Mouse (Mus musculus) G1E (cell line): ENCODE results near the gene Mthfd1. TPM values are rescaled to one million over a fixed set of nuclear protein-coding genes. Genes with fewer than 3 reads are reported as not detected.

Source experiments
- ATAC-seq: 2 replicates; pipeline ENCODE4 v1.8.0; 2016; ENCODE audit warnings: mild to moderate bottlenecking; ENCODE audit not compliant: insufficient number of reproducible peaks, poor library complexity, low FRiP score, severe bottlenecking; ENCODE audit errors: extremely low read depth
- DNase-seq: peaks from one replicate; pipeline ENCODE4 v3.0.0; 2012; ENCODE audit warnings: low spot score
- H3K27me3 ChIP-seq: 2 replicates; pipeline ENCODE4 v1.6.1; 2012; ENCODE audit warnings: mild to moderate bottlenecking, low read length, inconsistent platforms; ENCODE audit not compliant: insufficient read depth
- H3K36me3 ChIP-seq: replicated peaks from 2 replicates; pipeline ENCODE3; 2012; ENCODE audit warnings: mild to moderate bottlenecking, inconsistent platforms
- H3K4me1 ChIP-seq: 2 replicates; pipeline ENCODE4 v1.6.1; 2012; ENCODE audit warnings: low read depth, low read length, inconsistent platforms, mixed read lengths; ENCODE audit not compliant: insufficient read depth
- H3K4me3 ChIP-seq: 2 replicates; pipeline ENCODE4 v1.5.1; 2012; ENCODE audit warnings: low read depth, mild to moderate bottlenecking, inconsistent platforms, low read length, moderate library complexity, mixed read lengths
- H3K9me3 ChIP-seq: replicated peaks from 2 replicates; pipeline ENCODE4 v1.6.1; 2012; ENCODE audit warnings: inconsistent platforms
- CTCF ChIP-seq: IDR thresholded peaks from 2 replicates; pipeline ENCODE4 v1.5.1; 2012; ENCODE audit warnings: low read depth, low read length, inconsistent platforms, mixed read lengths
- GATA1 ChIP-seq: IDR thresholded peaks from 2 replicates; pipeline ENCODE4 v1.6.1; 2012; ENCODE audit warnings: borderline replicate concordance, low read length, inconsistent platforms, mixed read lengths
- GATA2 ChIP-seq: IDR thresholded peaks from 2 replicates; pipeline ENCODE4 v1.6.1; 2012; ENCODE audit warnings: low read depth, low read length, inconsistent platforms, borderline replicate concordance
- POLR2AphosphoS5 ChIP-seq: IDR thresholded peaks from 2 replicates; pipeline ENCODE4 v1.6.1; 2012; ENCODE audit warnings: low read depth, low read length, inconsistent platforms; ENCODE audit not compliant: insufficient replicate concordance
- TAL1 ChIP-seq: conservative IDR thresholded peaks from 2 replicates; pipeline ENCODE4 v1.6.1; 2012; ENCODE audit warnings: low read depth, low read length, inconsistent platforms, mixed read lengths
- polyA plus RNA-seq: library from polyadenylated mRNA; stranded (reverse); fragments of >175 nt; gene quantifications from 2 replicates; pipeline ENCODE4 v1.2.3, GENCODE M21; 2012
- total RNA-seq, 2 experiments: library from RNA; stranded (forward) in 1 of 2; stranded (reverse) in 1 of 2; fragments of 200-1000 nt in 1 of 2; fragments of >200 nt in 1 of 2; fragmentation: Nextera tagmentation in 1 of 2; gene quantifications; 2 replicates each; pipeline ENCODE4 v1.2.3; 2014 to 2017

Mthfd1 gene
- total and polyA plus RNA-seq, 3 experiments, result 185 to 253 (median 199) TPM

DNA sequence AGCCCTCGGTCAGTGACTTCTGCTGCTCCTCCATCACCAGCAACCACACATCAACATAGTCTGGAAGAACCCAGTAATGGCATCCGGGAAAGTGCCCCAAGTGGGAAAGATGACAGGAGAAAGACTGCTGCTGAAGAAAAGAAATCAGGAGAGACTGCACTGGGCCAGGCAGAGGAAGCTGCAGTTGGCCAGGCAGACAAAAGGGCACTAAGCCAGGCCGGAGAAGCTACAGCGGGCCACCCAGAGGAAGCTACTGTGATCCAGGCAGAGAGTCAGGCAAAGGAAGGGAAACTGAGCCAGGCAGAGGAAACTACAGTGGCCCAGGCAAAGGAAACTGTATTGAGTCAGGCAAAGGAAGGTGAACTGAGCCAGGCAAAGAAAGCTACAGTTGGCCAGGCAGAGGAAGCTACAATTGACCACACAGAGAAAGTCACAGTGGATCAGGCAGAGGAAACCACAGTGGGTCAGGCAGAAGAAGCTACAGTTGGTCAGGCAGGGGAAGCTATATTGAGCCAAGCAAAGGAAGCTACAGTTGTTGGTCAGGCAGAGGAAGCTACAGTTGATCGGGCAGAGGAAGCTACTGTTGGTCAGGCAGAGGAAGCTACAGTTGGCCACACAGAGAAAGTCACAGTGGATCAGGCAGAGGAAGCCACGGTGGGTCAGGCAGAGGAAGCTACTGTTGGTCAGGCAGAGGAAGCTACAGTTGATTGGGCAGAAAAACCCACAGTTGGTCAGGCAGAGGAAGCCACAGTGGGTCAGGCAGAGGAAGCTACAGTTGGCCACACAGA is 73.7 kb downstream of the Mthfd1 start:
- no peak for TF ChIP-seq TAL1
- TF ChIP-seq POLR2AphosphoS5, result no peak
- TF ChIP-seq GATA1, result no peak
- TF ChIP-seq CTCF, result no peak
- no peak for TF ChIP-seq GATA2
- Histone ChIP-seq H3K4me1 (peaks cover 13% of the 10 kb centered on the region), H3K9me3 (no peaks in the 10 kb centered on the region), H3K27me3 (no peaks in the 10 kb centered on the region), H3K4me3 (no peak overlapping the region), H3K36me3 (peaks cover 68% of the 10 kb centered on the region)
- DNase-seq (no peak), ATAC-seq (peak; percentile 31; the same call in 1 of the 2 replicates)

DNA sequence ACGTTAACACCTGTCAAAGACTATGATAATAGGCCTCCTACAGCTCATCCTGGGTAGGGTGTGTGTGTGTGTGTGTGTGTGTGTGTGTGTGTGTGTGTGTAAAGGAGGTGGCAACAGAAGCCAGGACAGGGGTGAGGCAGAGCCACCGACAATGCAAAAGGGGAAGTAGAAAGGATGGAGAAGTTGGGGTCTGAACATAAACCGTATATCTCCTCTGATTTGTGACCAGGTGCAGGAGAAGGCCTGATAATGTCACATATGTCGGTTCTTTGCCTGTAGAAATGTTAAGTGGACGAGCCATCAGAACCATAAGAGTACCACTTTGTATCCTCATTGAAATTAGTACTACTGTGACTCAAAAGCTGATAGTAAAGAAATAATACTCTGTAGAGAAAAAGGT is 78.6 kb downstream of the Mthfd1 start:
- DNase-seq, result no peak
- Histone ChIP-seq H3K4me1 (peaks cover 14% of the 10 kb centered on the region), H3K27me3 (no peaks in the 10 kb centered on the region), H3K4me3 (no peak overlapping the region), H3K36me3 (peaks cover 28% of the 10 kb centered on the region), H3K9me3 (no peaks in the 10 kb centered on the region)
- ATAC-seq, result no peak
- no peak for TF ChIP-seq GATA1
- no peak for TF ChIP-seq POLR2AphosphoS5
- TF ChIP-seq GATA2, result no peak
- TF ChIP-seq TAL1, result no peak
- TF ChIP-seq CTCF, result no peak

DNA sequence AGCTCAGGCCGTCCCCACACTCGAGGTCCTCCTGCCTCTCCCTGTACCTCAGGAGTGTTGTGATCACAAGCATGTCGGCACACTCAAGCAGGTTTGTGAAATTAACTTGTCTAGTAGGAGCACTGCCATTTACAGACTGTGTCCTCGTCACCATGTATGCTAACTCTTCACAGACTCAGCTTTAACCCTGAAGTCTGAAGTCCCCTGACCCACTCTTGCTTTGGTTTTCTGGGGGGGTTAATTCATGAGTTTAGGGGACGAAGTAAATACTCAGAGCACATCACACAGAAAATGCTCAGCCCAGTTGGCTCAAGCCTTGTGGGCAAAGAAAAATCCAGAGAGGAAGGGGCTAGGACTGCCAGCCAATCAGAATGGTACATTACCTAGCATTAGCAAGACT is 80.5 kb downstream of the Mthfd1 start:
- peaks cover 20% of the 10 kb centered on the region for H3K36me3 ChIP-seq
- peaks cover 14% of the 10 kb centered on the region; the same call in 1 of the 2 replicates for H3K4me1 ChIP-seq
- H3K9me3 ChIP-seq, result no peaks in the 10 kb centered on the region
- TF ChIP-seq GATA2 (no peak), CTCF (no peak), POLR2AphosphoS5 (no peak), TAL1 (no peak), GATA1 (no peak)
- no peak for ATAC-seq
- H3K27me3 ChIP-seq, result no peaks in the 10 kb centered on the region
- no peak overlapping the region for H3K4me3 ChIP-seq
- DNase-seq, result no peak

DNA sequence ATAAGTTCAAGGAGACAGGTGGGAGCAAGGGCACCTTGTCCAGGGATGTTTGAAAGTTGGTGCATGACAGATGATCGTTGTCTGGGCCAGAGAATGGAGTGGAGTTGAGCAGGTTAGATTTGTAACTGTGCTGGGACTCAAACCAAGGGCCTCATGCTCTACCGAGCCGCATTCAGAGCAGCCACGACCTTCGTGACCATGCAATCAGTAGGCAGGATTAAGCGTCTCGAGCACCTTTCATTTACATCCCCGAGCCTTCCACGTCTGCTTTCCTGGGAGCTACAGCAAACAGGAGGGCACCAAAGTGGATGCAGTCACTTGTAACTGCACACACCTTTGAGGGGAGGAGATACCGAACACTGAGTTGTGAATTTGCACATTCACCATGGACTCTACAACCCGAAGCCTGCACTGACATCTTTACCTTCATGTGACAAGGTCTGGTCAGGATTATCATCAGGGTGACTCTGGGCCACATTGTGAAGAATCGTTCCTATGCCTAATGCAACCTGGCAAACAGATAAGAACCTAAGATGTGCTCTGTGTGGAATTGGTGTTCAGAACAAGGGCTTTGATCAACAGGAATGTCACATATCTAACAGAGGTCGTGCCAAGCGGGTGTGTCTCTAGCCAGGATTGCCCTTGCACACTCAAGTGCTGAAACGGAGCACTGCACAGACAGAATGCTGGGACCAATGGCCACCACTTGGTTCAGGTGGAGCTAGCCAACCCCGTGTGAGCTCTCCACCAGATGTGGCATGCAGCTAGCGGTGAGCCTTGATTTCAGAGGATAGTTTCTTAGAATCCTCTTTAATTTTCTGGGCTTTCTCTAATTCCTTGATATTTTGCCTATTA is 81.2 kb downstream of the Mthfd1 start:
- Histone ChIP-seq H3K36me3 (peaks cover 14% of the 10 kb centered on the region), H3K9me3 (no peaks in the 10 kb centered on the region), H3K4me3 (no peak overlapping the region), H3K4me1 (peaks cover 15% of the 10 kb centered on the region; the same call in 1 of the 2 replicates), H3K27me3 (no peaks in the 10 kb centered on the region)
- TF ChIP-seq GATA1, result no peak
- TF ChIP-seq POLR2AphosphoS5, result no peak
- no peak for TF ChIP-seq GATA2
- no peak for TF ChIP-seq TAL1
- TF ChIP-seq CTCF, result no peak
- ATAC-seq (no peak), DNase-seq (no peak)

DNA sequence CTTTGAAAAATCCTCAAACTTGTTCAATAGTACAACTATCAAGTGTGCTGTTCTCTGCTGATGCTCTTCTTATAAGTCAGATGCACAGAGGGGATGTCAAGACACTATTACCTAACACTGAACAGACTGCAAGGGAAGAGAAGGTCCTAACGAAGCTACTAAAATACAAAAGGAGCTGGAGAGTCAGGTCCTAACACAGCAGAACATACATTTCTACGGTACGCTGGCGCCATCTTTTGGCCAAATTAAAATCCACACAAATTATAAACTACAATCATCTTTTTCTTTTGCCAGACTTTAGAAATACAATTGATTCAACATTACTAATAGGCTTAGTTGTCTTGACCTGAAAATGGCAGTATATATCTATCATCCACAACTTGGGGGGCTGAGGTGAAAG is 86.0 kb downstream of the Mthfd1 start:
- ATAC-seq (no peak), DNase-seq (peak; percentile 30)
- Histone ChIP-seq H3K9me3 (no peaks in the 10 kb centered on the region), H3K4me3 (no peak overlapping the region), H3K27me3 (no peaks in the 10 kb centered on the region), H3K4me1 (peaks cover 17% of the 10 kb centered on the region), H3K36me3 (peaks cover 37% of the 10 kb centered on the region)
- no peak for TF ChIP-seq GATA1
- TF ChIP-seq CTCF, result peak; percentile 53; the same call in 1 of the 2 replicates

DNA sequence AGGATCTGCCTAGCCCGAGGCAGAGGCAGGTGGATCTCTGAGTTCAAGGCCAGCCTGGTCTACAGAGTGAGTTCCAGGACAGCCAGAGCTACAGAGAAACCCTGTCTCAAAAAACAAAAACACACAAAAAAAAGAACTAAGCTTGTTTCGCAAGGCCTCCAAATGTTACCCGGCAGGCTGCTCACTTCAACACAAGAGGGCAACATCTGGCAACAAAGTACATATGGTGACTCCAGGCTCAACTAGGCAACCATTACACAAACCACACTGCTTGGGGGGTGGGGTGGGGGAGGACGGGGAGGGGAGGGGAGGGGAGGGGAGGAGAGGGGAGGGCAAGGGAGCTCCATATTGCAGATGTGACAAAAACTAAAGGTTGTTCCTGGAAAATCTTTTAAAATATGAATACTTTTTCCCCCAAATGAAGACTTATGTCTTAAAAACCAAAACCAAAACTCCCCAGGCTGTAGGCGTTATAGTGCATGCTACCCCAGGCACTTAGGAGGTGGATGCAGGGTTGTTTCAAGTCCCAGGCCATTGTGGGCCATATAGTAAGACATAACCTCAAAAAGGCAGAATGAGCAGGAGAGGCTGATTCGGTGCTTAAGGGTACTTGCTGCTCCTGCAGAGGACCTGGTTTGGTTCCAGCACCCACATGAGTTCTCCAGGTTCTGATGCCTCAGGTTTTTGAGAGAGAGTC is 90.8 kb downstream of the Mthfd1 start:
- ATAC-seq, result peak; percentile 28; the same call in 1 of the 2 replicates
- Histone ChIP-seq H3K9me3 (no peaks in the 10 kb centered on the region), H3K36me3 (peaks cover 72% of the 10 kb centered on the region), H3K27me3 (no peaks in the 10 kb centered on the region), H3K4me3 (no peak overlapping the region), H3K4me1 (peaks cover 19% of the 10 kb centered on the region)
- DNase-seq, result no peak
- no peak for TF ChIP-seq GATA2
- no peak for TF ChIP-seq TAL1
- TF ChIP-seq POLR2AphosphoS5, result no peak
- TF ChIP-seq CTCF, result no peak
- TF ChIP-seq GATA1, result no peak
